Mouse (Mus musculus): ENCODE data around the gene Fxn. TPM values are rescaled to one million over a fixed set of nuclear protein-coding genes. Genes with fewer than 3 reads are reported as not detected.

The Fxn gene
- polyA plus RNA-seq, 1 experiment from 2014 or later = 60.8 TPM

- Histone ChIP-seq H3K36me3 (no peaks in the 10 kb centered on the region), H3K9me3 (replicated peaks) (no peaks in the 10 kb centered on the region), H3K4me3 (replicated peaks) (no peak overlapping the region), H3K4me1 (peaks cover 13% of the 10 kb centered on the region), H3K27me3 (no peaks in the 10 kb centered on the region), H3K27ac (no peak overlapping the region), H3K4me2 (no peak overlapping the region), H3K9ac (no peak overlapping the region)
- WGBS = 93% methylated on average over 4 of the region's 4 CpGs
- ATAC-seq (replicated peaks; ENCODE audit: low FRiP score) = no peak
Observed at GRCm38 (mm10) chr19:24315234-24315633, 34.8 kb upstream of the Fxn start.

- H3K9ac ChIP-seq = no peak overlapping the region
- ATAC-seq (replicated peaks; ENCODE audit: low FRiP score) = no peak
- no peaks in the 10 kb centered on the region for H3K27me3 ChIP-seq
- no peaks in the 10 kb centered on the region for H3K36me3 ChIP-seq
- no peaks in the 10 kb centered on the region for H3K9me3 ChIP-seq (replicated peaks)
- H3K4me3 ChIP-seq (replicated peaks) = no peak overlapping the region
- H3K27ac ChIP-seq = no peak overlapping the region
- H3K4me1 ChIP-seq = peaks cover 13% of the 10 kb centered on the region
- WGBS = 91% methylated on average over 11 of the region's 11 CpGs
- no peak overlapping the region for H3K4me2 ChIP-seq
Observed at GRCm38 (mm10) chr19:24314676-24315075, 34.3 kb upstream of the Fxn start.

DNA sequence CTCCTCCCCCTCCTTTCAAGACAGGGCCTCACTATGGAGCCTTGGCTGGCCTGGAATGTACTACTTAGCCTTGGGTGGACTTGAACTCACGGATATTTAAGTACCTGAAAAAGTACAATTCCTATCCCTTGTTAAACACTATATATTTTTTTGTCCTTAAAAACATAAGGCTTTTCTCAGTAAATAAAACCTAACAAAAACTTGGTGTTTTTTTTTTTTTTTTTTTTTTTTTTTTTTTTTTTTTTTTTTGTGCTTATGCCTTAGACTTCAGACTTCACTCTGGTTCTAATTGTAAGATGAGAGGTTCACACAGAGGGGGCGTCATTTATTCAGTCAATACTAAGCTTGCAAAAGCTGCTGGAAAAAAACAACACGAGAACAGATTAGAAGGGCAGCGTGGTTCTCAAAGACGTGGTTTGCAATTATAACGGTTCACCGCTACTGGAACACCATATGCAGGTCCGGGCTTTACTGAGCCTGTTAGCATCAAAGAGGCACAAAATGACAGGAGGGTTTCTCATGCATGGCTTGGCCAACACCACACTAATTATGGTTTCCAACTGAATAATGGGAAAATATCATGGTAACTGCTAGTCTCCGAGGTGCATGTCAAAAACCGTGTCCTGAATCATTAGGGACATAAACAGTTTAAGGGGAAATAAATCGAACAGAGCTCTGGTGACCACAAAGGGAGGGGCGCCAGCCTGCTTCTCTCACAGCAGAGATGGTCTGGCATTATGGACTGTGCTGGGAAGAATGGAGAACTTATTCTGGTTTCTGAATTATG is 32.3 kb upstream of the Fxn start:
- Histone ChIP-seq H3K27me3 (no peaks in the 10 kb centered on the region), H3K27ac (no peak overlapping the region), H3K4me1 (peaks cover 21% of the 10 kb centered on the region), H3K9ac (no peak overlapping the region), H3K4me2 (no peak overlapping the region), H3K4me3 (replicated peaks) (no peak overlapping the region), H3K36me3 (no peaks in the 10 kb centered on the region), H3K9me3 (replicated peaks) (no peaks in the 10 kb centered on the region)
- WGBS = 48% methylated on average over 12 of the region's 12 CpGs
- no peak for ATAC-seq (replicated peaks; ENCODE audit: low FRiP score)

DNA sequence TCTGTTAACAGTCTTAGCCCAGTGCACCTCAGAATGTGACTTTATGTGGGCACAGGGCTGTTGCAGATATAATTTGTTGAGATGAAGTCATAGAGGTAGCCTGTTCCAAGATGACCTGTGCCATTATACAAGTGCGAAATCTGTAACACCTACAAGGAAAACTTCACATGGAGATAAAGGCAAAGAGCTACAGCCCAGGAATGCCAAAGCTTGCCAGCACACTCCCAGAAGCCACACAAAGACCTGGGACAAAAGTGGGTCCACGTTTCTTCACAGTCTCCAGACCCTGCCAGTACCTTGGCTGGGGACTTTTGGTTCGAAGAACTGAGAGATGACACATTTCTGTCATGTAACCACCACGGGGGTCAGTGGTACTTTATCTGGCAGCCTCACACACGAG is 31.6 kb upstream of the Fxn start:
- no peaks in the 10 kb centered on the region for H3K36me3 ChIP-seq
- WGBS = 84% methylated on average over 5 of the region's 5 CpGs
- no peak overlapping the region for H3K27ac ChIP-seq
- ATAC-seq (replicated peaks; ENCODE audit: low FRiP score) = no peak
- peaks cover 22% of the 10 kb centered on the region for H3K4me1 ChIP-seq
- no peaks in the 10 kb centered on the region for H3K27me3 ChIP-seq
- no peak overlapping the region for H3K4me2 ChIP-seq
- H3K4me3 ChIP-seq (replicated peaks) = no peak overlapping the region
- no peak overlapping the region for H3K9ac ChIP-seq
- no peaks in the 10 kb centered on the region for H3K9me3 ChIP-seq (replicated peaks)

DNA sequence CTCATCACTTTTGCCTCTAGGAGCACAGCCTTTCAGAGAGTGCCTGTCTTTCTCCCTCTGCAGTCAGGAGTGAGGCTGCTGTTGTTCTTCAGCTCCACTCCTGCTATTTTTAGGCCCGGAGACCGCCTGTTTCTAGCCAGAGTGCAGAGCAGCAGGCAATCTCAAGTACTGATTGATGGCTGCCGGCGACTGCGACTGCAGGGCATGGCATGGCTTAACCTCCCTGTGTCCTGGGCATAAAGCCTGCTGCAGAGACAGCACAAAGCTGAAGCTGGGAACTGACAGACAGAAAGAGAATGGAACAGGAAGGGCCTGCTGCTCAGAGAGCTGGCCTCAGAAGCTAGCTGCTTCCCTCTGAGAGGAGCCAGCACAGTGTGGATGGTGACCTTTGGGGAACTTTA is 27.9 kb upstream of the Fxn start:
- H3K27ac ChIP-seq = peak overlapping the region; percentile 65

DNA sequence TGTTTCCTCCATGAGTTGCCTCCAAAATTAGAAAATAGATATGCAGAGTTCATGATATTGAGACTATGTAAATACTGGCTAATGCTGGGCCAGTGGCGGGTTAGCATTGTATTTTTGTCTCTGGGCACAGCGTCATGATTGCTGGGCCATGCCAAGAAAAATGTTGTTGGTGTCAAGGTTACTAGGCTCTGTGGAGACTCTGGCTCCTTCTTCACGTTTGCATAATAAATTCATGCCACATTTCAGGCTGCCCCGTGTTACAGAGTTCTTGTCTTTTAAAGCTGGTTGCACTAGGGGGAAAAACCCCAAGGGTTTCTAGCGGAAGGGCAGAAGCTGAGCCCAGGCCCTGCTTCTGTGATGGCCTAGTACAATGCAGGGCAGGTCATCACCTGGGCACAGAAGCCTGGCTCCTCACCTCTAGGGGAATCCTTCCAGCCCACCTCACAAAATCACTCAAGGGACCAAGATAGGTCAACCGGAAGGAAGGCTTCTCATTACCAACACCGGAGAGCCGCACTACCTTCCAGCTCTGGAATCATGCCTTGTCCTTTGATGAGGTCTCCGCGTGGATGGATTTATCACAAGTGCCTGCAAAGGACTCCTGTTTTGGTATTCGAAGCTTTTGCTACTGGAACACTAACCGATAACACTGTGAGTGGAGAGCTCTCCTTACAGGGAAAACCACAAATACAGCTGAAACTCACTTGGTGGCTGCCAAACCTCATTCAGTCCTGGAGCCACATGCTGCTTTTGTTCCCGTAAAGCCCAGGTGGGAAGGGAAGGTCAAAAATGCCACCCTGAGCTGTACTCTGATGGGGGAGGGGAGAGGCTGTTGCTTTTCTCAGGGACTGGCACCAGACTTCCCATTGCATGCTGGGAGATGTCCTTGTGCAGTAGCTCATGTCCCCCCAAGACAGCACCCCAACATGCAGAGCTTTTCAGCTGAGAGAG is 27.1 kb upstream of the Fxn start:
- WGBS = 49% methylated on average over 13 of the region's 13 CpGs
- Histone ChIP-seq H3K27me3 (no peaks in the 10 kb centered on the region), H3K9me3 (replicated peaks) (no peaks in the 10 kb centered on the region), H3K9ac (no peak overlapping the region), H3K36me3 (no peaks in the 10 kb centered on the region), H3K27ac (peak overlapping the region; percentile 65), H3K4me2 (no peak overlapping the region), H3K4me3 (replicated peaks) (no peak overlapping the region), H3K4me1 (peaks cover 16% of the 10 kb centered on the region)
- ATAC-seq (replicated peaks; ENCODE audit: low FRiP score) = peak; percentile 9; the same call in 1 of the 2 replicates

More for the DNA sequence above, 27.9 kb upstream of the Fxn start:
- H3K36me3 ChIP-seq = no peaks in the 10 kb centered on the region
- no peak overlapping the region for H3K9ac ChIP-seq
- ATAC-seq (replicated peaks; ENCODE audit: low FRiP score) = peak; percentile 52
- H3K27me3 ChIP-seq = no peaks in the 10 kb centered on the region
- no peaks in the 10 kb centered on the region for H3K9me3 ChIP-seq (replicated peaks)
- no peak overlapping the region for H3K4me2 ChIP-seq
- no peak overlapping the region for H3K4me3 ChIP-seq (replicated peaks)
- 5% methylated on average over 5 of the region's 5 CpGs for WGBS
- H3K4me1 ChIP-seq = peaks cover 15% of the 10 kb centered on the region

- H3K36me3 ChIP-seq = no peaks in the 10 kb centered on the region
- no peak overlapping the region for H3K9ac ChIP-seq
- no peak overlapping the region for H3K4me2 ChIP-seq
- H3K4me3 ChIP-seq (replicated peaks) = no peak overlapping the region
- WGBS = 93% methylated on average over 5 of the region's 5 CpGs
- peaks cover 25% of the 10 kb centered on the region for H3K4me1 ChIP-seq
- no peaks in the 10 kb centered on the region for H3K27me3 ChIP-seq
- no peak overlapping the region for H3K27ac ChIP-seq
- no peak for ATAC-seq (replicated peaks; ENCODE audit: low FRiP score)
- no peaks in the 10 kb centered on the region for H3K9me3 ChIP-seq (replicated peaks)
Observed at GRCm38 (mm10) chr19:24306351-24306750, 25.9 kb upstream of the Fxn start.

DNA sequence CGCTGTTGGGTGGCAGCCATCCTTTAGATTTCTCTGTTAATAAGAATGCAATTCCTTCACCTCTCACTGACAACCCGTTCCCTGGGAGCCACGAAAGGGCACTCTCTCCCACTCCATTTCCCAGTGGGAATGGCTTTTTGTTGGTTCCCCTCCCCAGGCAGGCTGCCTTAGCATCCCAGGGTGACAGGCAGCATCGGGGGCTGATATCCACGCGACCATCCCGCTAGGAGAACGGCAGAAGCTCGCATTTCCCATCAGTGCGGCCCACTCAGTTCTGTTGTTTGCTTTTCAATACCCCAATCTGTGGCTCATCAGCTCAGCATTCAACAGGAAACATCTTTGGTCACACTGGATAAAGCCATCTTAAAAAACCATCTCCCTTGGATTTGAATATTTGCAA is 21.8 kb upstream of the Fxn start:
- no peaks in the 10 kb centered on the region for H3K27me3 ChIP-seq
- no peaks in the 10 kb centered on the region for H3K9me3 ChIP-seq (replicated peaks)
- H3K36me3 ChIP-seq = no peaks in the 10 kb centered on the region
- no peak overlapping the region for H3K4me3 ChIP-seq (replicated peaks)
- no peak overlapping the region for H3K4me2 ChIP-seq
- ATAC-seq (replicated peaks; ENCODE audit: low FRiP score) = no peak
- H3K4me1 ChIP-seq = peaks cover 16% of the 10 kb centered on the region
- 34% methylated on average over 10 of the region's 10 CpGs for WGBS
- H3K27ac ChIP-seq = no peak overlapping the region
- H3K9ac ChIP-seq = no peak overlapping the region

GRCm38 (mm10) chr19:24301768-24302148 is 21.4 kb upstream of the Fxn start:
- WGBS = 20% methylated on average over 5 of the region's 5 CpGs
- H3K4me1 ChIP-seq = peaks cover 16% of the 10 kb centered on the region
- no peak for ATAC-seq (replicated peaks; ENCODE audit: low FRiP score)
- no peaks in the 10 kb centered on the region for H3K27me3 ChIP-seq
- no peak overlapping the region for H3K9ac ChIP-seq
- peak overlapping the region; percentile 57 for H3K4me2 ChIP-seq
- H3K27ac ChIP-seq = no peak overlapping the region
- no peaks in the 10 kb centered on the region for H3K36me3 ChIP-seq
- no peak overlapping the region for H3K4me3 ChIP-seq (replicated peaks)
- H3K9me3 ChIP-seq (replicated peaks) = no peaks in the 10 kb centered on the region

GRCm38 (mm10) chr19:24300994-24301767 is 20.8 kb upstream of the Fxn start:
- ATAC-seq (replicated peaks; ENCODE audit: low FRiP score) = peak; percentile 87
- Histone ChIP-seq H3K36me3 (no peaks in the 10 kb centered on the region), H3K4me1 (peaks cover 16% of the 10 kb centered on the region), H3K9ac (no peak overlapping the region), H3K27me3 (no peaks in the 10 kb centered on the region), H3K4me2 (peak overlapping the region; percentile 57), H3K27ac (no peak overlapping the region), H3K4me3 (replicated peaks) (peak overlapping the region; percentile 41), H3K9me3 (replicated peaks) (no peaks in the 10 kb centered on the region)
- WGBS = 3% methylated on average over 9 of the region's 9 CpGs

- no peaks in the 10 kb centered on the region for H3K9me3 ChIP-seq (replicated peaks)
- no peaks in the 10 kb centered on the region for H3K27me3 ChIP-seq
- no peak overlapping the region for H3K27ac ChIP-seq
- H3K9ac ChIP-seq = no peak overlapping the region
- ATAC-seq (replicated peaks; ENCODE audit: low FRiP score) = no peak
- WGBS = 77% methylated on average over 5 of the region's 5 CpGs
- no peak overlapping the region for H3K4me3 ChIP-seq (replicated peaks)
- H3K36me3 ChIP-seq = no peaks in the 10 kb centered on the region
- no peaks in the 10 kb centered on the region for H3K4me1 ChIP-seq
- no peak overlapping the region for H3K4me2 ChIP-seq
Observed at GRCm38 (mm10) chr19:24293537-24293936, 13.1 kb upstream of the Fxn start.

DNA sequence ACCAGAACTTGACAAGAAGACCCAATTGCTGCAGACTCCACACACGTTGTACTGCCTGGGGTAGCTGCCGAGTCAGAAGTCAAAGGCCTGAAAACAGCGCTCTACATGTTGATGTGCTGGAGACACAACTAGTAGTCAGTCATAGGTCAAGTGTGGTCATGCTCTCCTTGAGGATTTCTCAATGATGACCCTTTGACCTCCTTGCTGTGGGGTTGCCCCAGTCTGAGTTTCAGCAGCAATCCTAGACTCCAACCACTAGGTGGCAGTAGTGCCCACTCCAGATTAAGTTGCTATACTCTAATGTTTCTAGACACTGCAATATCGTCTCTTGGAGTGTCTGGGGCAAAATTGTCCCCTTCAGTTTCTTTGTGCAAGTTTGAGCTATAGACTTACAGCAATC is 3.8 kb upstream of the Fxn start:
- H3K4me2 ChIP-seq = no peak overlapping the region
- 61% methylated on average over 4 of the region's 4 CpGs for WGBS
- no peaks in the 10 kb centered on the region for H3K36me3 ChIP-seq
- H3K4me3 ChIP-seq (replicated peaks) = no peak overlapping the region
- no peaks in the 10 kb centered on the region for H3K9me3 ChIP-seq (replicated peaks)
- H3K27ac ChIP-seq = no peak overlapping the region
- H3K9ac ChIP-seq = no peak overlapping the region
- H3K27me3 ChIP-seq = no peaks in the 10 kb centered on the region
- H3K4me1 ChIP-seq = peaks cover 7% of the 10 kb centered on the region
- ATAC-seq (replicated peaks; ENCODE audit: low FRiP score) = no peak
